Mouse (Mus musculus): ENCODE measurements around the gene Clock. TPM values are rescaled to one million over a fixed set of nuclear protein-coding genes. Genes with fewer than 3 reads are reported as not detected.

Gene Clock
- polyA plus RNA-seq, 1 experiment from 2014 or later: 10.9 TPM

- DNase-seq (ENCODE audit: low spot score): no peak
These were observed 139.8 kb downstream of the Clock start for GRCm38 (mm10) chr5:76164827-76165226.

GRCm38 (mm10) chr5:76163828-76164390 is 140.7 kb downstream of the Clock start:
- 32% methylated on average over 4 of the region's 4 CpGs for WGBS
- H3K9me3 ChIP-seq (replicated peaks): no peaks in the 10 kb centered on the region
- DNase-seq (ENCODE audit: low spot score): no peak
- H3K4me3 ChIP-seq: no peak overlapping the region
- H3K27me3 ChIP-seq (ENCODE audit: low read depth, poor library complexity, severe bottlenecking): peaks cover 5% of the 10 kb centered on the region; the same call in 1 of the 2 replicates
- H3K27ac ChIP-seq (replicated peaks): no peak overlapping the region
- peaks cover 23% of the 10 kb centered on the region for H3K4me1 ChIP-seq
- no peaks in the 10 kb centered on the region for H3K36me3 ChIP-seq

More at GRCm38 (mm10) chr5:76164827-76165226, 139.8 kb downstream of the Clock start:
- H3K4me1 ChIP-seq: peaks cover 23% of the 10 kb centered on the region
- no peak overlapping the region for H3K27ac ChIP-seq (replicated peaks)
- no peak overlapping the region for H3K4me3 ChIP-seq
- no peaks in the 10 kb centered on the region for H3K9me3 ChIP-seq (replicated peaks)
- H3K36me3 ChIP-seq: no peaks in the 10 kb centered on the region
- WGBS: 68% methylated on average over 7 of the region's 7 CpGs
- peaks cover 5% of the 10 kb centered on the region; the same call in 1 of the 2 replicates for H3K27me3 ChIP-seq (ENCODE audit: low read depth, poor library complexity, severe bottlenecking)

- Histone ChIP-seq H3K4me1 (peaks cover 23% of the 10 kb centered on the region), H3K27me3 (ENCODE audit: low read depth, poor library complexity, severe bottlenecking) (peaks cover 5% of the 10 kb centered on the region; the same call in 1 of the 2 replicates), H3K9me3 (replicated peaks) (no peaks in the 10 kb centered on the region), H3K4me3 (no peak overlapping the region), H3K36me3 (no peaks in the 10 kb centered on the region), H3K27ac (replicated peaks) (no peak overlapping the region)
- no peak for DNase-seq (ENCODE audit: low spot score)
- WGBS: 84% methylated on average over 5 of the region's 5 CpGs
These were observed 141.7 kb downstream of the Clock start for GRCm38 (mm10) chr5:76162926-76163325.

DNA sequence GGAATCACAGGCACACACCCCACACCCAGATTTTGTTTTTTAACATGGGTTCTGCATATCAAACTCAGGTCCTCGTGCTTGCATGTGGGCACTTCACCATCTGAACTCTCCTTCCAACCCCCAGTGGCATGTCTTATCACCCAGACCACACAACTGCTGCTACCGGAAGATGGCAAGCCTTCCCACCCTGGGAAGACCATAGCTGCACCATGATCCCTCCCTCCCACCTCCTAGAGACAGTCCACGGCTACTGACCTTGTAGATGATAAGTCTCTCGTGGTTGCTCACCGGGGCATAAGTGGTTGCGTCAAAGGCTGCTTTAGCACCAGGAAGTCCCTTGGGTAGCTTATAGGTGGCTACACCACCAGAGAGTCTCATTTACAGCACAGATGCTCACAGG is 143.1 kb downstream of the Clock start:
- Histone ChIP-seq H3K4me3 (no peak overlapping the region), H3K36me3 (no peaks in the 10 kb centered on the region), H3K27me3 (ENCODE audit: low read depth, poor library complexity, severe bottlenecking) (peaks cover 5% of the 10 kb centered on the region; the same call in 1 of the 2 replicates), H3K27ac (replicated peaks) (no peak overlapping the region), H3K9me3 (replicated peaks) (no peaks in the 10 kb centered on the region), H3K4me1 (peaks cover 23% of the 10 kb centered on the region)
- WGBS: 94% methylated on average over 6 of the region's 6 CpGs
- no peak for DNase-seq (ENCODE audit: low spot score)

DNA sequence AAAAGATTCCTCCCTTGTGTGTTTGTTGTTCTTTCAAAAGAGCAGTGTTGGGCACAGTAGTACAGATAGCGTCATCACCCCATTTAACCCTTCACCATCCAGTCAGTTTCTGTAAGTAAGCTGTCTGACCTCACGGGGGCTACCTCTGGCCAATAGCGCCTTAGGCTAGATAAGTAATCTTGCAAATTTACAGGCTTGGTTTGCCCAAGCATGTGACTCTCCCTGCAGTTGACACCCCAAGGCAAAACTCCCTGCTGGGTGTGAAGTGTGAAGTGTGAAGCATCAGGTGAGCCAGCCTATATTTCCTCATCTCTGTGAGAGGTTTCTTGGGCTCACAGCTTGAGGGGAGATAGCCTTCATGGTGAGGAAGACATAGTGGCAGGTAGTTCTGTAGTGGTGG is 144.5 kb downstream of the Clock start:
- Histone ChIP-seq H3K4me1 (peaks cover 23% of the 10 kb centered on the region), H3K4me3 (no peak overlapping the region), H3K9me3 (replicated peaks) (no peaks in the 10 kb centered on the region), H3K36me3 (peaks cover 4% of the 10 kb centered on the region; the same call in 1 of the 2 replicates), H3K27ac (replicated peaks) (no peak overlapping the region), H3K27me3 (ENCODE audit: low read depth, poor library complexity, severe bottlenecking) (no peaks in the 10 kb centered on the region)
- 77% methylated on average over 3 of the region's 3 CpGs for WGBS
- DNase-seq (ENCODE audit: low spot score): no peak

Other genes with a start within 250 kb of the Clock start
- 23.6 and 23.9 TPM in 2 replicates for gene Srd5a3, start 164.5 kb downstream of the Clock start, polyA plus RNA-seq (2016; fragmentation: Nextera tagmentation; extraction: Ambion mirVana)
- 75.4 and 81.0 TPM in 2 replicates for gene Tmem165, start 120.9 kb downstream of the Clock start, polyA plus RNA-seq (2016; fragmentation: Nextera tagmentation; extraction: Ambion mirVana)
- not detected in 2 replicates for gene Pdcl2, start 26.4 kb upstream of the Clock start, polyA plus RNA-seq (2016; fragmentation: Nextera tagmentation; extraction: Ambion mirVana)
- gene Nmu, start 59.0 kb upstream of the Clock start, polyA plus RNA-seq (2016; fragmentation: Nextera tagmentation; extraction: Ambion mirVana): 0.28 and 0.45 TPM in 2 replicates
- gene Gm7271, start 179.2 kb upstream of the Clock start, polyA plus RNA-seq (2016; fragmentation: Nextera tagmentation; extraction: Ambion mirVana): 0.57 and 0.90 TPM in 2 replicates
- 43.7 and 53.1 TPM in 2 replicates for gene Exoc1, start 224.5 kb upstream of the Clock start, polyA plus RNA-seq (2016; fragmentation: Nextera tagmentation; extraction: Ambion mirVana)